Mouse (Mus musculus) hindbrain, embryonic 13.5 days (tissue): ENCODE results near the gene Slc12a8. TPM values are rescaled to one million over a fixed set of nuclear protein-coding genes. Genes with fewer than 3 reads are reported as not detected.
A peak's percentile ranks its signal among the peaks of the same experiment; 100 is the strongest.

Experiments used
- ATAC-seq: fragments of 200-750 bp; cut with Nextera tagmentation; 2 replicates; pipeline ENCODE4 v1.8.0; 2017; ENCODE audit warnings: moderate TSS enrichment; ENCODE audit not compliant: low FRiP score
- H3K27ac ChIP-seq: fragments of 300-500 bp; sonication (generic); 2 replicates; pipeline ENCODE4 v1.5.1; 2015; ENCODE audit warnings: inconsistent platforms, mild to moderate bottlenecking, moderate library complexity
- H3K27me3 ChIP-seq: fragments of 300-500 bp; sonication (generic); 2 replicates; pipeline ENCODE4 v1.6.1; 2015; ENCODE audit warnings: mild to moderate bottlenecking, inconsistent platforms
- H3K36me3 ChIP-seq: fragments of 300-500 bp; sonication (generic); 2 replicates; pipeline ENCODE4 v1.6.1; 2015; ENCODE audit warnings: mild to moderate bottlenecking, inconsistent platforms
- H3K4me1 ChIP-seq: fragments of 300-500 bp; sonication (generic); replicated peaks from 2 replicates; pipeline ENCODE4 v1.6.1; 2015; ENCODE audit warnings: inconsistent platforms
- H3K4me2 ChIP-seq: fragments of 300-500 bp; sonication (generic); 2 replicates; pipeline ENCODE4 v1.6.1; 2015; ENCODE audit warnings: inconsistent platforms, mild to moderate bottlenecking, moderate library complexity
- H3K4me3 ChIP-seq: fragments of 300-500 bp; sonication (generic); 2 replicates; pipeline ENCODE4 v1.5.1; 2015; ENCODE audit warnings: mild to moderate bottlenecking, inconsistent platforms
- H3K9ac ChIP-seq: fragments of 300-500 bp; sonication (generic); 2 replicates; pipeline ENCODE4 v1.6.1; 2015; ENCODE audit warnings: mild to moderate bottlenecking, inconsistent platforms
- H3K9me3 ChIP-seq: fragments of 300-500 bp; sonication (generic); 2 replicates; pipeline ENCODE4 v1.6.1; 2016; ENCODE audit warnings: inconsistent platforms
- WGBS: fragments of 180-500 bp; shearing (Covaris S2); methylation state at CpG from one replicate; pipeline ENCODE4 v1.1.7; 2015; 5-methylcytosine and 5-hydroxymethylcytosine counted together
- polyA plus RNA-seq: library from polyadenylated mRNA; unstranded; fragments of >200 nt; fragmentation: Nextera tagmentation; extraction: Ambion mirVana; gene quantifications from 2 replicates; pipeline ENCODE4 v1.2.1, GENCODE M21; 2015

The Slc12a8 gene
- polyA plus RNA-seq, 1 experiment from 2014 or later: 0.62 TPM

DNA sequence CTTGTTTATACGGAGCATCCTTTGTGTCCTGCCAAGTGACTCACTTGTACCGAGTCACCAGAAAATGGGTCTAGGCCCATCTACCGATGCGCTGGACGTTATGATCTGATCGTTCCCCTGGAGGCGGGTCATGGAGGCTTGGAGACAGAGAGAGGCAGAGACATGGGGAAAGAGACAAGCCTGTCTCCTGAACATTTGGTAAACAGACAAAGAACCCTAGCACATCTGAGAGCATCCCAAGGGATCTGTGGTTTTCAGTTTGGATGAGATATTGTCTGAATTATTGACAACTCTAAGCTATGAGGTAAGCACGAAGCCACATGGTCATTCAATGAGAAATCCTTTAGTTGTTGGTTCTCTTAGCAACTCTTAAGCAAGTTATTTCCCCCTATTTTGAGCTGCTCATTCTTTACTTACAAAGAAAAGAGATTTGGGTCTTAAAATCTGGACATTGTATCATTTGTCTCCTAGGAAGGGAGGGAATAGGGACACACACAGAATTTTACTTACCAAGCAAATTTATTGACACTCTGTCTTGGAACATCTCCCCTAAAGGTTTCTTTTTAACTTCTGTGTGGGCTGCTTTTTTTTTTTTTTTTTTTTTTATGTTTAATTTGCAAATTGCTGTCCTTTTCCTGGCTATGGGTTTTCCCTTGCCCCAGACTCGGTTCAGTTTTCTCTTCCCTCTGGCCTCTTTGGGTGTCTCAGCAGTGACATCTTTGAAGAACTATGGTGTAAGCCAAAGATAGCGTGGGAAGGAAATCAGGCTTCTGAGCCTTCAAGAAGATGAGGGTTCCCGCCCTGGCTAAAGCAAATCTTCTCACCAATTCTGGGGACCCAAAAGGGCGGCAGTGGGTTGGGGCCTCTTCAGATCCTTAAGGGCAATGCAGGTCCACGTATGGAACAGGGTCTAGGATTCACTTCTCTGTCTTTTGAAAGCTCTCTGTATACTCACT is 166.4 kb downstream of the Slc12a8 start:
- WGBS: 60% methylated on average over 13 of the region's 13 CpGs
- Histone ChIP-seq H3K4me1 (peaks cover 45% of the 10 kb centered on the region), H3K4me2 (peak overlapping the region; percentile 96), H3K9me3 (no peaks in the 10 kb centered on the region), H3K36me3 (no peaks in the 10 kb centered on the region), H3K27ac (no peak overlapping the region), H3K9ac (peak overlapping the region; percentile 94; the same call in 1 of the 2 replicates), H3K4me3 (peak overlapping the region; percentile 78), H3K27me3 (no peaks in the 10 kb centered on the region)
- ATAC-seq: peak; percentile 18

DNA sequence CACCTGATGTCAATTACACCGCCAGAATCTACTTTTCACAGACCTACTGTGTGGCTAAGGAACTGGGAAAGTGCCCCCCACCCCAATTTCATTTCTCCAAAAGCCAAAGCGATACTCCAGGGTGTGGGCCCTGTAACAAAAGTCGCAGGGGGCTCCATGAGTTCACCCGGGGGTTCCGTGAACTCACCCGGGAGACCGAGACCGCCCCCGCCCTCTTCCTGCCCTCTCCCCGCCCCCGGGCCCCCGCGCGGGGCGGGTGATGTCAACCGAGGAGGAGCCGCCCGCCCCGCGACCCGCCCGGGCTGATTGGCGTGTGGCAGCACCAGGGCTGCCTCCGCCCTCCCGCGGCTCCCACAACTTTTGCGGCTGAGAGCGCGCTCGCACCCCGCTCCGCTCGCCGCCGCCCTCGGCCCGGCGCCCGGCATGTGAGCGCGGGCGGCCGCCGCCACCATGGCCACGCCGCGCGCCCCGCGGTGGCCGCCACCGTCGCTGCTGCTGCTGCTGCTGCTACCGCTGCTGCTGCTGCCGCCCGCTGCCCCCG is 167.1 kb downstream of the Slc12a8 start, which contains the start of gene Heg1:
Gene Heg1, plus strand, starts transcription at position 209 of the 541 bp plus-strand sequence.
- no peaks in the 10 kb centered on the region for H3K9me3 ChIP-seq
- H3K27me3 ChIP-seq: no peaks in the 10 kb centered on the region
- under 1% methylated on average over 45 of the region's 57 CpGs for WGBS
- H3K4me3 ChIP-seq: peak within 1 kb of the TSS; percentile 78
- H3K36me3 ChIP-seq: no peaks in the 10 kb centered on the region
- peaks cover 45% of the 10 kb centered on the region for H3K4me1 ChIP-seq
- H3K9ac ChIP-seq: peak within 1 kb of the TSS; percentile 94
- H3K4me2 ChIP-seq: peak within 1 kb of the TSS; percentile 96
- peak within 1 kb of the TSS; percentile 76 for H3K27ac ChIP-seq
- ATAC-seq: peak; percentile 71

GRCm38 (mm10) chr16:33684703-33685701 is 167.9 kb downstream of the Slc12a8 start:
- H3K4me1 ChIP-seq: peaks cover 52% of the 10 kb centered on the region
- WGBS: under 1% methylated on average over 44 of the region's 46 CpGs
- ATAC-seq: peak; percentile 51

DNA sequence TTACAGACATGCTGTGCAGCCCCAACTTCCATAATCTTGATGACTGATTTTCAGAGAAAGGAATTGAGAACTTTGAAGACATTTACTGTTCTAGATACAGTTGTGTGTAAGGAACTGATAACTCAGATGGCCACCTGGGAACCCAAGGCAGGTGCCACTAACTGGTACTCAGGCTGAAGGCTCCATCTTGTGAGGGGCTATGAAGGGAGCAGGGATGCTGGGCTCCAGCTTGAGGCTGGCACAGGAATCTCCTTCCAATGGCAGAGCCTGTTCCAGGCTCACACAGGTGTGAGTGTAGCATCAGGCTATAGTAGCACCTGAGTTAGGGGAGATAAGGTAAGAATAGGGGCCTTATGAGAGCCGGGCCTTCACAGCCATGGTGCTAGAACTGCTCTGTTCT is 168.9 kb downstream of the Slc12a8 start:
- peak overlapping the region; percentile 78 for H3K4me3 ChIP-seq
- no peaks in the 10 kb centered on the region for H3K36me3 ChIP-seq
- no peak for ATAC-seq
- no peaks in the 10 kb centered on the region for H3K27me3 ChIP-seq
- no peaks in the 10 kb centered on the region for H3K9me3 ChIP-seq
- peak overlapping the region; percentile 96 for H3K4me2 ChIP-seq
- H3K4me1 ChIP-seq: peaks cover 55% of the 10 kb centered on the region
- no peak overlapping the region for H3K27ac ChIP-seq
- 84% methylated on average over 1 of the region's 1 CpGs for WGBS
- H3K9ac ChIP-seq: peak overlapping the region; percentile 21; the same call in 1 of the 2 replicates

More at GRCm38 (mm10) chr16:33684703-33685701, 167.9 kb downstream of the Slc12a8 start:
- H3K27ac ChIP-seq: peak overlapping the region; percentile 76
- no peaks in the 10 kb centered on the region for H3K27me3 ChIP-seq
- H3K4me2 ChIP-seq: peak overlapping the region; percentile 96
- H3K36me3 ChIP-seq: no peaks in the 10 kb centered on the region
- no peaks in the 10 kb centered on the region for H3K9me3 ChIP-seq
- H3K9ac ChIP-seq: peak overlapping the region; percentile 94
- peak overlapping the region; percentile 78 for H3K4me3 ChIP-seq

DNA sequence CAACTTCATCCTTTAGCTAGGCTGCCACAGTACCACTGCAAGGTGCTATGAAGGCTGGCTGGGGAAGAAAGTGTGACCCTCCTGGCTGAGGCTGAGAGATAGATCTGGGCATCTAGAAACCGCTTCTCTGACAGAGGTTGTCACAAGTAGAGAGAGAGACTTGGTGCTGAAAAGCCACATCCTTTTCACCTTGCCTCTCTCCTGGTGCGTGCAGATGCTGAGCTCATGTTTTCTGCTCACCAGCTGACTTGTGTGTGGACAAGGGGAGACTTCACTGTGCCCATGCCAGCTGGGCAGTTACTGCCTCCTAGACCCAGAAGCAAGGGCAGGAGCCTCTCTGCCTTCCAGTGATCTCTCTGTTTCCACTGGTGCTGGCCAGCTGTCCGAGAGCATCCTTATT is 170.6 kb downstream of the Slc12a8 start:
- H3K4me1 ChIP-seq: peaks cover 63% of the 10 kb centered on the region
- no peaks in the 10 kb centered on the region for H3K27me3 ChIP-seq
- H3K27ac ChIP-seq: no peak overlapping the region
- no peaks in the 10 kb centered on the region for H3K36me3 ChIP-seq
- 69% methylated on average over 3 of the region's 3 CpGs for WGBS
- no peaks in the 10 kb centered on the region for H3K9me3 ChIP-seq
- peak overlapping the region; percentile 49; the same call in 1 of the 2 replicates for H3K9ac ChIP-seq
- peak overlapping the region; percentile 96 for H3K4me2 ChIP-seq
- no peak for ATAC-seq
- no peak overlapping the region for H3K4me3 ChIP-seq

DNA sequence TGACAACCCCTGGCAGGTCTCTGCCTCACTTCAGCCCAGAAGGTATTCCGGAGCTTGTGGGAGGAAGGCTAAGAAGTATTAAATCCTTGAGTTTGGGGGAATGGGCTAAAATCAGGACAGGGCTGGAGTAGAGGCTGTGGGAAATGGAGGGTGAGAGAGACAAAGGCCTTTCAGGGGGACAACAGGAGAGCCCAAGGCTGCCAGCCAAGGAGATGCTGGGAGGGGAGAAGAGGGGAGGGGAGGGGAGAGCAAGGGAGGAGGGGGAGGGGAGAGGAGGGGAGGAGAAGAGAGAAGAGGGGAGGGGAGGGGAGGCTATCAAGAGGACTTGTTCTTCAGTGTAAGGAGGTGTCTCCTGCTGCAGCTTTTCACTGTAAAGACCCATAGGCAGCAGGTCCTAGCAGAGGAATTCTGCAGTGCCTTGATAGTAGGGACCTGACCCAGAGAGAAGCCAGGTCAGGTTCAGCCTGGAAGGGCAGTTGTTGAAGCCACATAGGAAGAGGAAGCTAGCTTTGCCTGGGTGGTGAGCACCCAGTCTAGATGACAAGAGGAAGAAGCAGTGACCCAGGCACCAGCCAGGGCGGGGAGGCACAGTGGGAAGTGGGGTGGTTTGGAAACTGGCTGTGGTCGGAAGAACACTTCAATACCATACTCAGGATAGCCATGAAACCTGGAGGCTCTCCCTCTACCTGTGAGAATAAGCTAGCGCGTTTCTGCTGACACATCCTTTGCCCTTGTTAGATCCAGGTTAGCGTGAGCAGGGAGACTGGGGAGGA is 174.0 kb downstream of the Slc12a8 start:
- H3K4me2 ChIP-seq: no peak overlapping the region
- no peaks in the 10 kb centered on the region for H3K36me3 ChIP-seq
- H3K4me3 ChIP-seq: no peak overlapping the region
- H3K9ac ChIP-seq: no peak overlapping the region
- H3K27me3 ChIP-seq: no peaks in the 10 kb centered on the region
- WGBS: 84% methylated on average over 6 of the region's 6 CpGs
- peaks cover 61% of the 10 kb centered on the region for H3K4me1 ChIP-seq
- no peaks in the 10 kb centered on the region for H3K9me3 ChIP-seq
- ATAC-seq: 0 out of 2 replicates have a peak, but pooled peaks have one; percentile 40
- H3K27ac ChIP-seq: peak overlapping the region; percentile 50; the same call in 1 of the 2 replicates

DNA sequence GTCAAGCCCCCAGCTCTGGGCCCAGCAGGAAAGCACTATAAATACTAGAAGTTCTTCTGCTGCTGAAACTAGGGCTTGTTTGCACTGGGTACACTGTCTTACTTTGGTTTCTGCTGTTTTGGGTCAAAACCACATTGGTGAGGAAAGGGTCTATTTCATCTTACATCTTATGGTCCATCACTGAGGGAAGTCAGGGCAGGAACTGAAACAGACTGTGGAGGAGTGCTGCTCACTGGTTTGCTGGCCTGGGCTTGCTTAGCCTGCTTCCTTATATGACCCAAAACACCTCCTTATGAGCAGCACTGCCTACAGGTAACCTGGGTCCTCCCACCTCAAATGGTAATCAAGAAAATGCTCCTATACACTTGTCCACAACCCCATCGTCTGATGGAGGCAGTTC is 176.4 kb downstream of the Slc12a8 start:
- Histone ChIP-seq H3K4me3 (no peak overlapping the region), H3K9ac (no peak overlapping the region), H3K9me3 (no peaks in the 10 kb centered on the region), H3K4me2 (no peak overlapping the region), H3K36me3 (no peaks in the 10 kb centered on the region), H3K4me1 (peaks cover 61% of the 10 kb centered on the region), H3K27ac (no peak overlapping the region), H3K27me3 (no peaks in the 10 kb centered on the region)
- ATAC-seq: no peak
- 83% methylated on average over 1 of the region's 1 CpGs for WGBS

DNA sequence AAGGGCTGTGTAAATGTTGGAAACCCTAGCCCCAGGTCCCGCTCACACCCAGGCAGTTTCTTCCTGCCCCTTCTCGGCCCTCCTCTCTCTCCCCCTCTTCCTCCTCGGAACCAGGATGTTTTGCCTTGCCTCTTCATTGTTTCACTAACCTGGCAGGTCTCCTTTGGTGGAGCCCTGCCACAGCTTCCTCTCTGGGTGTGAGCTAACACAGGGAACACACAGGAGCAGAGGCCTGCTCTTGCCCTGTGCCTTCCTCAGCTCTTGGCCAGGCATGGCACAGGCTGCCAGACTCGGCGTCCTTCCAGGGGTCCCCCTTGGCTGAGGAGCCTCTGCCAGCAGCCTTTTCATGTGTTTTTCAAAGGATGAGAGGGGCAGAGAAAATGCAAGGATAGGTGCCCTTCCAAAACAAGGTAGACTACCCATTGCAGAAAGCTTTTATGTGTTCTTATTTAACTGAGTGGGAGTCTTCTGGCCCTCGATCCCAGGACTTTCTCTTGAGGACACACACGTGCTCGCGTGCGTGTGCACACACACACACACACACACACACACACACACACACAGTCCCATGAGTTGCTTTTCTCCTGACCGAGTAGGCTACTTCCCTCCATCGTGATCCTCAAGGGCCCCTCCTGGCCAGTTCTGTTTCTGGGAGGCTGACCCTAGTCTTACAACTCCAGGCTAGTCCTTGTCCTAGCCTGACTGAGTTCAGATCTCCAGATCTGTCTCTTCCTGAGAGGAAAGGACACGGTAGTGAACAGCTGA is 179.9 kb downstream of the Slc12a8 start:
- WGBS: 72% methylated on average over 13 of the region's 13 CpGs
- ATAC-seq: 0 out of 2 replicates have a peak, but pooled peaks have one; percentile 24
- H3K27me3 ChIP-seq: no peaks in the 10 kb centered on the region
- H3K9ac ChIP-seq: peak overlapping the region; percentile 7; the same call in 1 of the 2 replicates
- H3K4me3 ChIP-seq: no peak overlapping the region
- no peaks in the 10 kb centered on the region for H3K36me3 ChIP-seq
- H3K27ac ChIP-seq: peak overlapping the region; percentile 41
- H3K4me2 ChIP-seq: no peak overlapping the region
- H3K9me3 ChIP-seq: no peaks in the 10 kb centered on the region
- H3K4me1 ChIP-seq: peaks cover 57% of the 10 kb centered on the region

DNA sequence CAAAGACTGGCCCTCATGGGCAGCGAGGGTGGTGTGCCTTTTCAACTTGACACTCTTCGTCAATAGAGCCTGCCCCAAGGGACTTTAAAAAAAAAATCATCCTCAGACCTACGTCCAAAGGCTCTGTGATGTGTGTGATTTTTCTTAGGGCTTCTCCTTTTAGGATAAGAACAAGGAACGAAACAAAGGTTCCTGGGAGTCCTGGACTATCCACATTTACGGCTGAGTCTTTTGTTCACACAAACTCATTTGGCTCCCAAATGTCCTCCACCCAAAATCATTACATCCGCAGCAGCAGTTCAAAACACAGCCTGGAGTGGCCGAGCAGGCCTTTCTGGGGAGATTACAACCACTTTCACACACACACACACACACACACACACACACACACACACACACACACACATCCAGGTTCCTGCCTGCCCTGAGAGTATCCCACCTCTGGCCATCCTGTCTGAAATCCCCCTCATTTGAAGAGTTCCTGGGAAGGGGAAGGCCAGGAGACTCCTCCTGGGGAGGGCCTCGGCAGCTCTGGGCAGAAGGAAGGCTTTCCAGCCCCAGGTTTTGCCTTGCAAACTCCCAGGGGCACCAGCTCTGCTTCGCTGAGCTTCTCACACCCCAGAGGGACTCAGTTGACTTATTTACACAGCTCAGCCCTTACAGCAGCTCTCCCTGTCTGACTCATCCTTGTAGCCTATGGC is 180.6 kb downstream of the Slc12a8 start:
- WGBS: 35% methylated on average over 9 of the region's 9 CpGs
- Histone ChIP-seq H3K4me3 (no peak overlapping the region), H3K27ac (peak overlapping the region; percentile 49), H3K4me2 (no peak overlapping the region), H3K9me3 (no peaks in the 10 kb centered on the region), H3K27me3 (no peaks in the 10 kb centered on the region), H3K4me1 (peaks cover 54% of the 10 kb centered on the region), H3K36me3 (no peaks in the 10 kb centered on the region), H3K9ac (0 out of 2 replicates have a peak overlapping the region, but pooled peaks have one; percentile 7)
- ATAC-seq: no peak

DNA sequence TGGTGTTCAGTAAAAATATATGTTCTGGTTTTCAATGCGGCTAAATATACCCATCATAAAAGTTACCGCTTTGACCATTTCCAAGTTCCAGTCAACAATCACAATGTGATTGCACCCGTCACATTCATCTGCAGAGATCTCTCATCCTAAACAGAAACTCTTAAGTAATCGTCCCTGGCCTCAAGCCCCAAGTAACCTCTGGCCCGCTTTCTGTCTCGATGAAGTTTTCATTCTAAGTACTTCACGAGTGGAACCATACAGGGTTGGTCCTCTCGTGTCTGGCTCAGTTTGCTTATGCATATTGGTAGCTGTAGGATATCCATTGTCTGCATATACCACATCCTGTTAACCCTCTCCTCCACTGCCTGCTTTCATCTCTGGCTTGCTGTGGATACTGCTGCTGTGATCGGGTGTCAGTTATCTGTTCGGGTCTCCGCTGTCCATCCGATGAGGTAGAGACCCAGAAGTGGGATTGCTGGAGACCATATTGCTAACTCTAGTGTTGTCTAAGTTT is 181.2 kb downstream of the Slc12a8 start:
- Histone ChIP-seq H3K4me1 (peaks cover 48% of the 10 kb centered on the region), H3K9ac (no peak overlapping the region), H3K4me2 (no peak overlapping the region), H3K27ac (peak overlapping the region; percentile 49), H3K9me3 (no peaks in the 10 kb centered on the region), H3K36me3 (no peaks in the 10 kb centered on the region), H3K4me3 (no peak overlapping the region), H3K27me3 (no peaks in the 10 kb centered on the region)
- ATAC-seq: no peak
- WGBS: 74% methylated on average over 12 of the region's 12 CpGs
